ENCODE assay signal across 15 mouse cellular contexts in genomic region chr9:41412174-41412757, GRCm38 (mm10).
DNase-seq lines count a peak whose midpoint lies in the region; ATAC-seq lines count a peak whose summit lies in the region.
"Had no signal": no experiment of that assay in that cellular context is flagged by ENCODE, and none has a peak within 500 bp of the region (broad histone marks: within the 10 kb centered on the region; RNA-seq: fewer than 3 reads in every experiment).

No protein-coding gene starts in this region.

- H3K9me3 ChIP-seq in kidney, embryonic 15.5 days (replicated peaks) = no peaks in the 10 kb centered on the region
- no peaks in the 10 kb centered on the region for H3K9me3 ChIP-seq in forebrain, embryonic 13.5 days (replicated peaks)
- H3K9me3 ChIP-seq in hindbrain, embryonic 14.5 days (ENCODE audit: control insufficient read depth, low read length) = no peaks in the 10 kb centered on the region
- no peaks in the 10 kb centered on the region for H3K9me3 ChIP-seq in midbrain, embryonic 13.5 days
- H3K9me3 ChIP-seq: heart, embryonic 12.5 days had no signal

- WGBS in kidney, embryonic 15.5 days = 23% methylated on average over 5 of the region's 5 CpGs
- 30% methylated on average over 5 of the region's 5 CpGs for WGBS in forebrain, embryonic 13.5 days
- 33% methylated on average over 5 of the region's 5 CpGs for WGBS in hindbrain, embryonic 14.5 days
- 15% methylated on average over 5 of the region's 5 CpGs for WGBS in midbrain, embryonic 13.5 days

- no peak overlapping the region for H3K4me2 ChIP-seq in kidney, embryonic 15.5 days
- H3K4me2 ChIP-seq in forebrain, embryonic 13.5 days = no peak overlapping the region
- H3K4me2 ChIP-seq in hindbrain, embryonic 14.5 days (replicated peaks) = no peak overlapping the region
- no peak overlapping the region for H3K4me2 ChIP-seq in midbrain, embryonic 13.5 days (replicated peaks)
- H3K4me2 ChIP-seq: heart, embryonic 12.5 days; lung, embryonic 14.5 days had no signal

- no peak overlapping the region for H3K4me3 ChIP-seq in kidney, embryonic 15.5 days (replicated peaks)
- no peak overlapping the region for H3K4me3 ChIP-seq in forebrain, embryonic 13.5 days
- H3K4me3 ChIP-seq in hindbrain, embryonic 14.5 days (replicated peaks; ENCODE audit: low read length) = no peak overlapping the region
- H3K4me3 ChIP-seq in midbrain, embryonic 13.5 days (replicated peaks) = no peak overlapping the region
- H3K4me3 ChIP-seq: heart, embryonic 12.5 days; left cerebral cortex, adult 2 months had no signal

- no peak overlapping the region for H3K9ac ChIP-seq in kidney, embryonic 15.5 days
- H3K9ac ChIP-seq in forebrain, embryonic 13.5 days = no peak overlapping the region
- no peak overlapping the region for H3K9ac ChIP-seq in hindbrain, embryonic 14.5 days
- H3K9ac ChIP-seq in midbrain, embryonic 13.5 days (replicated peaks) = no peak overlapping the region
- H3K9ac ChIP-seq: heart, embryonic 12.5 days; lung, embryonic 14.5 days had no signal

- peak overlapping the region; percentile 54 for H3K27ac ChIP-seq in kidney, embryonic 15.5 days
- peak overlapping the region; percentile 41; the same call in 1 of the 2 replicates for H3K27ac ChIP-seq in forebrain, embryonic 13.5 days
- 0 out of 2 replicates have a peak overlapping the region, but pooled peaks have one; percentile 9 for H3K27ac ChIP-seq in hindbrain, embryonic 14.5 days
- peak overlapping the region; percentile 68 for H3K27ac ChIP-seq in midbrain, embryonic 13.5 days
- H3K27ac ChIP-seq: left cerebral cortex, adult 2 months; stomach, postnatal 0 days had no signal

- H3K4me1 ChIP-seq in kidney, embryonic 15.5 days = peaks cover 17% of the 10 kb centered on the region
- peaks cover 24% of the 10 kb centered on the region for H3K4me1 ChIP-seq in forebrain, embryonic 13.5 days
- peaks cover 16% of the 10 kb centered on the region for H3K4me1 ChIP-seq in hindbrain, embryonic 14.5 days (replicated peaks; ENCODE audit: control insufficient read depth, insufficient read depth, low read length)
- peaks cover 38% of the 10 kb centered on the region for H3K4me1 ChIP-seq in midbrain, embryonic 13.5 days (replicated peaks)

- no peaks in the 10 kb centered on the region for H3K36me3 ChIP-seq in kidney, embryonic 15.5 days
- no peaks in the 10 kb centered on the region for H3K36me3 ChIP-seq in forebrain, embryonic 13.5 days (ENCODE audit: poor library complexity, severe bottlenecking)
- peaks cover 11% of the 10 kb centered on the region for H3K36me3 ChIP-seq in hindbrain, embryonic 14.5 days (replicated peaks; ENCODE audit: control insufficient read depth, insufficient read depth)
- H3K36me3 ChIP-seq in midbrain, embryonic 13.5 days = peaks cover 7% of the 10 kb centered on the region
- H3K36me3 ChIP-seq: heart, embryonic 12.5 days had no signal

- no peaks in the 10 kb centered on the region for H3K27me3 ChIP-seq in kidney, embryonic 15.5 days
- H3K27me3 ChIP-seq in forebrain, embryonic 13.5 days = no peaks in the 10 kb centered on the region
- no peaks in the 10 kb centered on the region for H3K27me3 ChIP-seq in hindbrain, embryonic 14.5 days (ENCODE audit: control insufficient read depth, insufficient read depth, low read length)
- no peaks in the 10 kb centered on the region for H3K27me3 ChIP-seq in midbrain, embryonic 13.5 days
- H3K27me3 ChIP-seq: heart, embryonic 12.5 days had no signal

- DNase-seq in kidney, adult 11 months = no peak
- no peak for DNase-seq in hindbrain, embryonic 14.5 days (ENCODE audit: low spot score)
- DNase-seq in spleen, adult 12 weeks (ENCODE audit: low spot score) = no peak
- no peak for DNase-seq in thymus, adult 18-20 months
- DNase-seq: adrenal gland, postnatal 14 days; gastrocnemius, postnatal 14 days; heart, postnatal 4 days; spleen, adult 18-20 months had no signal

- peak; percentile 88 for ATAC-seq in kidney, embryonic 15.5 days (replicated peaks; ENCODE audit: low FRiP score)
- no peak for ATAC-seq in forebrain, embryonic 13.5 days
- ATAC-seq in hindbrain, embryonic 14.5 days (ENCODE audit: low FRiP score) = no peak
- no peak for ATAC-seq in midbrain, embryonic 13.5 days

Comparison
In these comparisons a context has a peak if more than half of its experiments do, and no peak if none do; other contexts are left out.
1. H3K27ac ChIP-seq: peak in every context shown above with its lines; median percentile 68 in midbrain, embryonic 13.5 days; 54 in kidney, embryonic 15.5 days; 41 in forebrain, embryonic 13.5 days; 9 in hindbrain, embryonic 14.5 days.